Mouse (Mus musculus) cerebellum, postnatal 4 days (tissue): ENCODE results near the gene Dusp28.

Experiments used
- DNase-seq, 2 experiments: peaks; one replicate each; pipeline ENCODE4 v3.0.0; 2022; ENCODE audit warnings: low spot score in 2 of 2, mixed read lengths in 1 of 2

Dusp28 gene

GRCm38 (mm10) chr1:92907632-92908360, 1.0 kb downstream of the Dusp28 start:
- no peak for DNase-seq

GRCm38 (mm10) chr1:92908664-92909063, 1.9 kb downstream of the Dusp28 start:
- no peak for DNase-seq

- DNase-seq, result no peak
Measured at GRCm38 (mm10) chr1:92909068-92909467, 2.3 kb downstream of the Dusp28 start.

- peak; percentile 58 to 76 for DNase-seq
Measured at GRCm38 (mm10) chr1:92910239-92910885, 3.6 kb downstream of the Dusp28 start, which contains the start of gene Rnpepl1. Gene Rnpepl1, plus strand, starts transcription at chr1:92910783.

DNA sequence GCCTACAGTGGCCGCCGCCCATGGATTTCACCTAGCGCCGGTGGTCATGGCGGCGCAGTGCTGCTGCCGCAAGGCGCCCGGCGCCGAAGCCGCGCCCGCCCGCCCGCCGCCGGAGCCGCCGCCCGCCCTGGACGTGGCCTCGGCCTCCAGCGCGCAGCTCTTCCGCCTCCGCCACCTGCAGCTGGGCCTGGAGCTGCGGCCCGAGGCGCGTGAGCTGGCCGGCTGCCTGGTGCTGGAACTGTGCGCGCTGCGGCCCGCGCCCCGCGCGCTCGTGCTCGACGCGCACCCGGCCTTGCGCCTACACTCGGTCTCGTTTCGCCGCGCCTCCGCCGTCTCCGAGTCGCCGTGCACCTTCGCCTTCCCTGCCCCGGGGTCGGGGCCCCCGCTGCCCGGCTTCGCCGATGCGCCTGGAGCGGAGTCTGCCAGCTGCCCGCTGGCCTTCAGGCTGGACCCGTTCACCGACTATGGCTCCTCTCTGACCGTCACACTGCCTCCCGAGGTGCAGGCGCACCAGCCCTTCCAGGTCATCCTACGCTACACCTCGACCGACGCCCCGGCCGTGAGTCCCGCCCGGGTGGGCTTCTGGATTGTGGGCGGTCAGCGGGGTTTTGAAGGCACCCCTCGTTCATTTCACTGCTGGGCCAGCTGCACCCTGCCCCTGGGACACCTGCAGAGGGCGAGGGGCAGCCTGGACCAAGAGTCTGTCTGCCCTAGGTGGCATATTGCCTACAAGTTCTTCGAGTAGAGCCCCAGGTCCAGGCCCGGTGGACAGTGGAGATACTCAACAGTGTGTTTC, 4.3 kb downstream of the Dusp28 start:
- DNase-seq, result peak in 1 of 2 experiments; percentile 70

- no peak for DNase-seq
Measured at GRCm38 (mm10) chr1:92911721-92912138, 4.9 kb downstream of the Dusp28 start.

GRCm38 (mm10) chr1:92912286-92912685, 5.5 kb downstream of the Dusp28 start:
- DNase-seq, result peak in 1 of 2 experiments; percentile 18

DNA sequence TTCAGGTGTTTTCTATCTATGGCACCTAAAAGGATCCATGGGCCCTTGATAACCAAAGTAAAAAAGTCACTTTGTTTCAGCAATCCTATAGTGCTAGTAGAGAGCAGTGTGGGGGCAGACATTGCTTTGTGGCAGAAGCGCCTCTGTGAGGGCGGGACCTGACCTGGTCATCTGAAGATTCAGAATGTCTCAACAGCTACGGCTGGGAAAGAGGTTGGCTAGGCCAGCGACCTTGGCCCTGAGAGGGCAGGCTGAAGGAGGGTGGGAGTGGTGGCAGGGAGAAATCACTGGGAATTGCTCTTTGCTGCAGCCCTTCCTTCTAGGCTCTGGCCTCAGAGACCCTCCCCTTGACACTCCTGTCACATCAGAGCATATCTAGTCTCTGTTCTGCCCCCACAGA, 7.5 kb downstream of the Dusp28 start:
- peak in 1 of 2 experiments; percentile 7 for DNase-seq

- peak in 1 of 2 experiments; percentile 12 for DNase-seq
Measured at GRCm38 (mm10) chr1:92914993-92915392, 8.2 kb downstream of the Dusp28 start.

- DNase-seq, result no peak
Measured at GRCm38 (mm10) chr1:92916725-92917124, 9.9 kb downstream of the Dusp28 start.

DNA sequence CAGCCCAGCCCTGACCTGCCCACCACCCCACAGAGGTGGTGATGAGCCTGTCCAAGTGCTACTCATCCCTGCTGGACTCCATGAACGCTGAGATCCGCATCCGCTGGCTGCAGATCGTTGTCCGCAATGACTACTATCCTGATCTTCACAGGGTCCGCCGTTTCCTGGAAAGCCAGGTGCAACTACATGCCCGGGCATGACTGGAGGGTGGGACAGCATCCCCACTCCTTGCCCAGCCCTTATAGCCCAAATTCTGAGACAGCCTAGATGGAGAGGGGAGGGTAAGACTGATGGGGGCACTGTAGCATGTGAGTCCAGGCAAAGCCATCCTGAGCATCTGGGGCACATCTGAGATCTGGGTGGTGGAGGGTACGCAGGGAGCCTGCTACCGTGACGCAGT, 12.4 kb downstream of the Dusp28 start:
- no peak for DNase-seq

DNA sequence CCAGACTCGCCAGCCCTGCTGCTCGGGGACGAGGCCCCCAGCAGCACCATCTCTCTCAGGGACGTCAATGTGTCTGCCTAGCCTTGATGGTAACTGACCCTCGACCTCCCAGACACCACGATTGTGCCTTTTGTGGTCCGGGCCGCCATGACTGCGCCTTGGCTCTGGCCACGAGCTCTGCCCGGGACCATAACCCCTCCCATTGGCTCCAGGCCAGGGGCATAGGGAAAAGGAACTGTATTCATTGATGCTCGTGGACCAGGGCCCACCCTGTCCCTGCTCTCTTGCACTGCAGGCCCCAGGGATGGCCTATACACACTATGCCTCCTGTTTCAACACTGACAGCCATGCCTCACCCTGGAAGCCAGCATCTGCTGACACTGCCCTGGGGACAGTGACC, 13.0 kb downstream of the Dusp28 start:
- no peak for DNase-seq

- no peak for DNase-seq
Measured at GRCm38 (mm10) chr1:92920474-92921200, 13.9 kb downstream of the Dusp28 start.

GRCm38 (mm10) chr1:92921496-92921895, 14.7 kb downstream of the Dusp28 start:
- no peak for DNase-seq

GRCm38 (mm10) chr1:92930171-92930706, 23.5 kb downstream of the Dusp28 start:
- DNase-seq, result no peak

- no peak for DNase-seq
Measured at GRCm38 (mm10) chr1:92933611-92934010, 26.8 kb downstream of the Dusp28 start.

DNA sequence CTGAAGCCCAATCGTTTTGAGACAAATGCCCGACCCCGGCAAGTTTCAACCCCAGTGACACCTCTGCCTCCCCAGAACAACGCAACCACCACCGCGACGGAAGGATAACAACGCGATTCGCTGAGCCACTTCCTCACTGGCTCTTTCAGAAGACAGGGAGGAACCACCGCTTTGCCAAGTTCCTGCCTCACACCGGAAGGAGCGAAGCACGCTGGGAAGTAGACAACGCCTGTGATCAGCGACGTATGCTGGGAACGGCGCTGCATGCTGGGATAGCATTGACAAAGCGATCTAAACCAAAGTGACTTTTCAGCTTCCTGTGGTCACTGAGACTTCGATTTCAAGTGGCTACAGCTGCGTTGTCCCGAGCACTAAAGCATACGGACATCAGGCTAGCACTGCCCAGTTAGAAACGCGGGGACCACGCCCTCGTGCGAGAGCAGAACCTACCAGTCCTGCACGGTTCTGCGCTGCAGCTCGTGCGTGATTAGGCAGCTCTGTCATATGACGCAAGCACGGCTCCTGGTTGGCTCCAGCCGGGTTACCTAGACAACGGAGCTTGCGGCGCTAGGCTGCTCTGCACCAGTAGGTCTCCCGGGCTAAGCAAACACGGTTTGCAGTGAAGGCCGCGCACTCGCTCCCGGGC, 27.5 kb downstream of the Dusp28 start, which contains the start of gene Capn10:
Gene Capn10 (plus strand): TSS at position 195 of the 646 bp plus-strand sequence.
- peak; percentile 60 to 88 for DNase-seq

DNA sequence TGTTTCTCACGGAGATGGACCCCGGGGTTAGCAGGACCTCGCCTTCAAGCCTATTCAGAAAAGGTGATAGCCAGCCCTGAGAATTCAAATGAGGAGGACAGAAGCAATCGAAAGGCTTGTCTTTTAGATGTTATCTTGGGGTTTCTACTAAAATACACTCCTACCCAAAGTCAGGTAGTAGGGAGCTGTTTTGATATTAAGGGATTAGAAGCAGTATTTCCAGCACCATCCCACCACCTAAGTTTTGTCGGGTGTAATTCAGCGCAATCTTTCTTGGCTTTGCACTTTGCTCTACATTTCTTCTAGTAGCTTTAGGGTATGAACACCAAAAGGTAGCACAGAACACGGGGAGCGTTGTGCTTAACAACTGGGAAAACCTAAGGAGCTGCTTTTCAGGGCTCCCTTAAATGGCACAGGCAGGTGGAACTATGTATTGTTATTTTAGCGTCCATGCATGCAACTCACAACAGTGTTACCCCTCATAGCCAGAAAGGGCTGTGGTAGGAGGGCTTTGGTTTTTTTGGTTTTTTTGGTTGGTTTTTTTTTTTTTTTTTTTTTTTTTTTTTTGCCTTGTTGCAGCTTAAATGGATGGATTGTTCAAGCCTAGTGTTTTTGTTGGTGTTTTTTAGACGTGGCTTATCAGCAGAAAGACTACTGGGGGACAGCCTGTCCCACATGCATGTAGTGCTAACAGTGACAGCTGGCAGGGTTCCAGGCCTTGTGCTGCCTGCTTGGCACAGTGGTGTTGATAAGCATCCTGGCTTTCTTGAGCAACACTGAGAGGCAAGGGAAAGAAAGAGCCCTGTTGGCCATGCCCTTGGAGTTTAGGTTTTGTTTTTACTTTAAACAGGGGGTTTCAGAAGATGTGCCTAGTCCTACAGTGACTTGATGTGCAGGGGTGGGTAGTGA, 28.5 kb downstream of the Dusp28 start:
- DNase-seq, result peak in 1 of 2 experiments; percentile 65

DNA sequence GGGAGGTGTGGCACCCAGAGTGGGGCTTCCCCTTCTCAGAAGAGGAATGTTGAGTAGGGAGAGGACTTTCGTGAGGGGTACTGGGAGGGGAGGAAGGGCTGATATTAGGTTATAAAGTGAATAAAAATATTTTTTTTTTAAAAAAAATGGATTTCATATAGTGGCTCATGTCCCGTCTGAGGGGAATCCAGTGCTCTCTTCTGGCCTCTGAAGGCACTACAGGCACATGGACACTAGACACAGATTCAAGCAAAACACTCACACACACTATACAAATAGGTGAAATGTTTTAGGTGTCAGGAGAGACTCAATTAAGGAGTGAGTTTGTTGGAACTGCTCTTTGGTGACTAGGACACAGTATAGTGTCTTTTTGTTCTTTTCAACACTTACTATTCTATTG, 29.2 kb downstream of the Dusp28 start:
- no peak for DNase-seq

DNA sequence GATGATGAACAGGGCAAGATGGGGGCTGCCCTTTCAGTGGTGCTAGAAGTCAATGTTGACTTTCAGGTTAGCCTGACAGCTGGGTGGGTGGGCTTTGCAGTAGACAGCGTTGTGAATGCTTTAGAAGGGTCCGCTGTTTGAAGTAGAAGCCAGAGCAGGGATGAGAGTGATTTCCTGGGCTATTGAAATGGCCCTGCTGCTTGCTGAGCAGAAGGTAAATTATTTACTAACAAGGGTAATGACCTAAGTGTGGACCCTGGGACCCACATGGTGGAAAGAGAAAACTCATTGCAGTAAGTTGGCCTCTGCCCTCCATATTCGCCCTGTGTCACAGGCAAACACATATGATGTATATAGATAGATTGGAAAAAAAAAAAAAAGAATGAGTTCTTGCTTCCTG, 29.7 kb downstream of the Dusp28 start:
- DNase-seq, result no peak
